Mouse (Mus musculus) cortical plate, adult 2 months (tissue): ENCODE data around the gene Slc22a23. TPM values are rescaled to one million over a fixed set of nuclear protein-coding genes. Genes with fewer than 3 reads are reported as not detected.
A peak's percentile ranks its signal among the peaks of the same experiment; 100 is the strongest.

Experiments
- H3K27ac ChIP-seq: fragments of 200-500 bp; 2 replicates; pipeline ENCODE4 v1.5.1; 2012; ENCODE audit warnings: low read length, control low read depth, inconsistent platforms; ENCODE audit not compliant: insufficient read depth
- H3K4me1 ChIP-seq: fragments of 200-500 bp; 2 replicates; pipeline ENCODE4 v1.6.1; 2011; ENCODE audit warnings: low read length; ENCODE audit not compliant: control insufficient read depth, insufficient read depth
- H3K4me3 ChIP-seq: fragments of 200-500 bp; 2 replicates; pipeline ENCODE4 v1.5.1; 2011; ENCODE audit warnings: mild to moderate bottlenecking, low read length, control low read depth; ENCODE audit not compliant: insufficient read depth
- CTCF ChIP-seq: fragments of 200-500 bp; IDR thresholded peaks from 2 replicates; pipeline ENCODE4 v1.5.1; 2011; ENCODE audit warnings: mild to moderate bottlenecking, control low read depth, low read length; ENCODE audit not compliant: insufficient read depth; ENCODE audit errors: extremely low read depth
- POLR2A ChIP-seq: fragments of 200-500 bp; IDR thresholded peaks from 2 replicates; pipeline ENCODE4 v1.6.1; 2011; ENCODE audit warnings: mild to moderate bottlenecking, low read length, control low read depth; ENCODE audit not compliant: insufficient read depth; ENCODE audit errors: extremely low read depth
- polyA plus RNA-seq: library from polyadenylated mRNA; depleted of rRNA; stranded (reverse); fragments of >200 nt; gene quantifications from 2 replicates; pipeline ENCODE4 v1.2.3, GENCODE M21; 2012

The Slc22a23 gene
- polyA plus RNA-seq, 1 experiment = 54.4 TPM

- TF ChIP-seq CTCF = no peak
- no peak for TF ChIP-seq POLR2A
- no peak overlapping the region for H3K27ac ChIP-seq
- H3K4me1 ChIP-seq = peaks cover 2% of the 10 kb centered on the region
- H3K4me3 ChIP-seq = no peak overlapping the region
These were observed 185.1 kb downstream of the Slc22a23 start for GRCm38 (mm10) chr13:34159926-34160325.

DNA sequence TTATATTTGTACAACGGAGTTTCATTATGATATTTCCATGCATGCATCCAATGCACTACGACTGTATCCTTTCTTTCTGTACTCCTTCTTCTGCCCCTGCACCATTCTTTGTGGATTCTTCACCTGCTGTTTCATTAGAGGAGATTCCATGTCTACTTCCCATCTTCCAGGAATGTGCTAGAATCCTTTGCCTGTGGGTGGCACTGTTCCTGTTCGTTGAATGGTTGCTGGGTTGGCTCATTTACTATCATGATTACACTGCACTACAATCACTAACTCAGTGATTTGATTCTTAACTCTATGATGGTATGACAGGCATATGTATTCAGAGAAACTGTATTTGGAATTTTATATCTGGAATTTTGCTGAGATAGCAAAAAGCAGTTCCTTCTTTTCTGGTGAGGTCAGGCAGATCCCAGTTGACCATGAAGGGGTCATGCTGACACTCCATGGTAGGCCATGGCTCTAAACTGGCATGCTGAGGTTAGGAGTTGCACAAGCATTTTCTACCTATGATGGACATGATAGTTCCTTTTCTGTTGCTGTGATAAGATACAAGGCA, 187.3 kb downstream of the Slc22a23 start:
- Histone ChIP-seq H3K4me3 (no peak overlapping the region), H3K4me1 (peaks cover 3% of the 10 kb centered on the region; the same call in 1 of the 2 replicates), H3K27ac (no peak overlapping the region)
- TF ChIP-seq CTCF (peak; percentile 20; the same call in 1 of the 2 replicates), POLR2A (no peak)

DNA sequence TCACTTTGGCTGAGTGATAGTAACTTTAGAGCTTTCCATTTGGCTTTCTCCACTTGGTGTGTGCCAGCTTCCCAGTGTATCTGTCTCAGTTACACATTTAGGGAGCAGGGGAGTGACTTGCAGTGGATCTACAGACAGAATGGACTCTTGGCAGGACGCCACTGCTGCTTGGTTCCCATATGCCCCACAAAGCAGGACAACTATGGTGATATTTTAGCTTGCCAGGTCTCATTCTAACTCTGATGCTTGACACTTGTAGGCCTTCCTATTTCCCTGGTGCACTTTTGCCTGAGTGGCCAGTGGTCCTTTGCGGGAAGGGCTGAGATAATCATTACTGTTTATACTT, 188.2 kb downstream of the Slc22a23 start:
- Histone ChIP-seq H3K4me3 (no peak overlapping the region), H3K4me1 (peaks cover 3% of the 10 kb centered on the region; the same call in 1 of the 2 replicates), H3K27ac (no peak overlapping the region)
- TF ChIP-seq CTCF (no peak), POLR2A (no peak)

DNA sequence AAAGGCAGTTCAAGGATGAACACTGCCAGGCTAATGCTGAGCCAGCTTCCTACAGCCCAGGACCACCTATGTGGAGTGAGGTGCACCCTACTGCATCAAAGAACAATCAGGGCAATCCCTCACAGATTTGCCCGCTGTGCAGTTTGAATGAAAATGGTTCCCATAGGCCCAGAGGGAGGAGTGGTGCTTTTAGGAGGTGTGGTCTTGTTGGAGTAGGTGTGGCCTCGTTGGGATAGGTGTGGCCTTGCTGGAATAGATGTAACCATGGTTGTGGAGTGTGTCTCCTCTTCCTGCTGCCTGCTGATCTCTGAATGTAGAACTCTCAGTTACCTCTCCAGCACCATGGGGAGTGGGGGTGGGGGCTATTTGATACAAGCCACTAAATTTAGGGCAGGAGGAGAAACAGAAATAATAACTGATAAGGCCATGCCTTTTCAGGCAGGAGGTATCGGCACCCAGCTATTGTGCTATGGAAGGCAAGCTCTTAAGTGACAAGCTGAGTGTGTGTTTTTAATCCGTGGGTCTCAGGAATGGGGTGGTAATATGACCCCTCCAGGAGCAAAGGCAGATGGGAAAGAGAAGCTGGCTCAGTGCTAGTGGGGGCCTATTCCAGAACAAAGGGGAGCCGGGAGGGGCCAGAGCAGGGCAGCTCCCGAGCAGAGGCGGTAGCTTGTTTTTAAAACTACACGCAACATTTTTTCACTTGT, 188.7 kb downstream of the Slc22a23 start:
- Histone ChIP-seq H3K4me3 (no peak overlapping the region), H3K27ac (no peak overlapping the region), H3K4me1 (peaks cover 3% of the 10 kb centered on the region; the same call in 1 of the 2 replicates)
- TF ChIP-seq CTCF (no peak), POLR2A (no peak)

DNA sequence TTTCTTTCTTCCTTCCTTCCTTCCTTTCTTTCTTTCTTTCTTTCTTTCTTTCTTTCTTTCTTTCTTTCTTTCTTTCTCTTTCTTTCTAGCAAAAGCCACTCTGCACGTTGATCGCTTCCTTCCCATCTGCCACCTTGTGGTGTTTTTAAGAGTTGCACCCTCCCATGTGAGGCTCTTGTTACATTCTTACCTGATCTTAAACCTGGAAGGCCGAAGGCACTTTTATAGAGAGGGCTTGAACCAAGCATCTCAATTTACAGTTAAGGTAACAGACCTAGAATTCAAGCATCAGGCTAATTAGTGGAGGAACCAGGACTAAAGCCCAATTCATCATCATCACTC, 190.1 kb downstream of the Slc22a23 start:
- Histone ChIP-seq H3K4me3 (peak overlapping the region; percentile 12; the same call in 1 of the 2 replicates), H3K27ac (no peak overlapping the region), H3K4me1 (peaks cover 7% of the 10 kb centered on the region)
- no peak for TF ChIP-seq POLR2A
- TF ChIP-seq CTCF = peak; percentile 65

- Histone ChIP-seq H3K4me3 (peak overlapping the region; percentile 12; the same call in 1 of the 2 replicates), H3K27ac (no peak overlapping the region), H3K4me1 (peaks cover 7% of the 10 kb centered on the region)
- TF ChIP-seq CTCF = peak; percentile 68
- no peak for TF ChIP-seq POLR2A
These were observed 190.6 kb downstream of the Slc22a23 start for GRCm38 (mm10) chr13:34154217-34154930.

GRCm38 (mm10) chr13:34153254-34154011, 191.5 kb downstream of the Slc22a23 start:
- peaks cover 7% of the 10 kb centered on the region for H3K4me1 ChIP-seq
- no peak overlapping the region for H3K27ac ChIP-seq
- TF ChIP-seq CTCF (no peak), POLR2A (no peak)
- H3K4me3 ChIP-seq = no peak overlapping the region

DNA sequence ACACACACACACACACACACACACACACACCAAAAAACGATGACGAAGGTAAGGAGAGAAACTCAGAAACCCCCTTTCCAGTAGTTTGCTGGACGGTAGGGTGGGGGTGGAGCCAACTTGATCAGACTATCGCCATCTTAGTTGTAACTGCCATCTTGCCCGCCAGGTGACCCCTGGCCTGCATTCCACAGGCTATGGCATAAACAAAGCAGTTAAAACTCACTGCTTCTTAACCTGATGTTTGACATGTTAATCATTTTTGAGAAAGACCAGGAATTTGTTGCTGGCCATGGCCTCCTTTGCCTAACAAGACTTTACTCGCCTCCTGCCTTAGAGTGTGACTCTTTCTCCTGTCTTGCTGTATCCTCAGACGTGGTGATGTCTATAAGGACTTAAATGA, 192.3 kb downstream of the Slc22a23 start:
- no peak for TF ChIP-seq CTCF
- no peak for TF ChIP-seq POLR2A
- Histone ChIP-seq H3K27ac (no peak overlapping the region), H3K4me1 (peaks cover 9% of the 10 kb centered on the region)

DNA sequence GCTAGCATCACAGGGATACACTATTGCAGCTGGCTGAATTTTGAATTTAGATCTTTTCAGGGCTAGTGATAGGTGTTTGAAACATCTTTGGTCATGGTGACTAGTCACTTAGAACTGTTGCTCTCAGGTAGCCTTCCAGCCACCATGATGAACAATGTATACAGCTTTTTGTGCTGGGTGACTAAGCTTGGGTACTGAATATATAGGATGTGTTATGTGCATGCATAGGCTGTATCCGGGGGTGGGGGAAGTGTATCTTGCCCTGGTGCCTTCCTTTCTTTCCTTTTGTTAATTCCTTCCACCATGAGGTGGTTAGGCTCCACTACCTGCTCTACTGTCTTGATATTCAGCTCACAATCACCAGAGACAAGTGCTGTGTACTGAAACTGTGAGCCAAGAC, 193.6 kb downstream of the Slc22a23 start:
- no peak overlapping the region for H3K4me3 ChIP-seq
- no peak overlapping the region for H3K27ac ChIP-seq
- no peak for TF ChIP-seq CTCF
- no peak for TF ChIP-seq POLR2A
- peaks cover 9% of the 10 kb centered on the region for H3K4me1 ChIP-seq

More for the DNA sequence above, 192.3 kb downstream of the Slc22a23 start:
- no peak overlapping the region for H3K4me3 ChIP-seq
